Mouse (Mus musculus) embryonic facial prominence, embryonic 13.5 days (tissue): Measurements from ENCODE around the gene Gpsm1. TPM values are rescaled to one million over a fixed set of nuclear protein-coding genes. Genes with fewer than 3 reads are reported as not detected.

Source experiments
- ATAC-seq: fragments of 200-750 bp; cut with Nextera tagmentation; 2 replicates; pipeline ENCODE4 v1.8.0; 2017; ENCODE audit warnings: low read depth; ENCODE audit not compliant: insufficient number of reproducible peaks, insufficient read depth, low FRiP score, low TSS enrichment
- H3K27ac ChIP-seq: fragments of 300-500 bp; sonication (generic); 2 replicates; pipeline ENCODE4 v1.5.1; 2015; ENCODE audit warnings: moderate library complexity, mild to moderate bottlenecking, inconsistent platforms
- H3K27me3 ChIP-seq: fragments of 300-500 bp; sonication (generic); 2 replicates; pipeline ENCODE4 v1.6.1; 2015; ENCODE audit warnings: mild to moderate bottlenecking, inconsistent platforms
- H3K36me3 ChIP-seq: fragments of 300-500 bp; sonication (generic); 2 replicates; pipeline ENCODE4 v1.6.1; 2015; ENCODE audit warnings: mild to moderate bottlenecking, inconsistent platforms
- H3K4me1 ChIP-seq: fragments of 300-500 bp; sonication (generic); 2 replicates; pipeline ENCODE4 v1.6.1; 2015; ENCODE audit warnings: inconsistent platforms
- H3K4me2 ChIP-seq: fragments of 300-500 bp; sonication (generic); 2 replicates; pipeline ENCODE4 v1.6.1; 2015; ENCODE audit warnings: moderate library complexity, mild to moderate bottlenecking, inconsistent platforms
- H3K4me3 ChIP-seq: fragments of 300-500 bp; sonication (generic); 2 replicates; pipeline ENCODE4 v1.5.1; 2015; ENCODE audit warnings: mild to moderate bottlenecking, inconsistent platforms
- H3K9ac ChIP-seq: fragments of 300-500 bp; sonication (generic); 2 replicates; pipeline ENCODE4 v1.6.1; 2015; ENCODE audit warnings: mild to moderate bottlenecking, inconsistent platforms
- H3K9me3 ChIP-seq: fragments of 300-500 bp; sonication (generic); 2 replicates; pipeline ENCODE4 v1.6.1; 2016; ENCODE audit warnings: inconsistent platforms
- WGBS: fragments of 180-500 bp; shearing (Covaris S2); methylation state at CpG from one replicate; pipeline ENCODE4 v1.1.7; 2015; ENCODE audit warnings: mixed read lengths; 5-methylcytosine and 5-hydroxymethylcytosine counted together
- polyA plus RNA-seq: library from polyadenylated mRNA; unstranded; fragments of >200 nt; fragmentation: Nextera tagmentation; extraction: Ambion mirVana; gene quantifications from 2 replicates; pipeline ENCODE4 v1.2.1, GENCODE M21; 2015

Gpsm1 gene
- polyA plus RNA-seq, 1 experiment from 2014 or later, result 57.0 TPM

DNA sequence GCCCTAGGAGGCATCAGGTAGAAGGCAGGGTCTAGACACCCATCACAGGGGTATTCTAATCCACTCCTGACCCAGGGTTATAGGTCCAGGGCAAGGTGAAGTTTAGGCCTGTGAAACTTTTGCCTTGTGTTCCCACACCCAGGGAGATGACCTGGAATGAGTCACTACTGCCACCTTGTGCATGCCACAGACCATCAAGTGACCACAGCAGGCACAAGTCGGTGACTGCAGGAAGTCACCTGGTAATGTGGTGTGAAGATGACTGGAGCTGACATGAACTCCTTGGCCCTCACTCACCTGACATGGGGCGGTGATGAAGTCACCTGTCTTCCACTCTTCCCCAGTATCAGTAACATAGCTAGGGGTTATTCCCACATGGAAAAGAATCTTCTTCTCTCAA, 2.5 kb upstream of the Gpsm1 start:
- no peak for ATAC-seq
- Histone ChIP-seq H3K36me3 (no peaks in the 10 kb centered on the region), H3K9ac (no peak overlapping the region), H3K27ac (0 out of 2 replicates have a peak overlapping the region, but pooled peaks have one; percentile 98), H3K9me3 (no peaks in the 10 kb centered on the region), H3K4me3 (no peak overlapping the region), H3K4me1 (peaks cover 61% of the 10 kb centered on the region), H3K4me2 (no peak overlapping the region), H3K27me3 (no peaks in the 10 kb centered on the region)
- 63% methylated on average over 2 of the region's 2 CpGs for WGBS

DNA sequence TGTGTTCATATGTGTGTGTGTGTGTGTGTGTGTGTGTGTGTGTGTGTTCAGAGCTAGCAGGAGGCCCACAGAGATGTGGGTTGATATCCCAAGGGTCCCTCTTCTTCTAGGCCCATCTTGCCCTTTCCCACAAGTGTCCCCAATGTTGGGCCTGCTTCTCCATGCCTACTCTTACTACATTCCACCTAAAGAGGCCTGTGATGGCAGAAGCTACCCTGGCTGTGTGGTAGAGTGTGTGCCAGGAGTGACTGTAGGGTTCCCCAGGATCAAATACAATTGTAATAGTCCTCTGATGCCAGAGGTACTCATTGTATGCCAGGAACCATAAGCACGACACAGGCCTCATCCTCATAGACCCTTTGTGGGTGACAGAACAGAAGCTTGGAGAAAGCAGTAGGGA, 1.9 kb upstream of the Gpsm1 start:
- Histone ChIP-seq H3K9me3 (no peaks in the 10 kb centered on the region), H3K27ac (peak overlapping the region; percentile 98), H3K27me3 (no peaks in the 10 kb centered on the region), H3K36me3 (0 out of 2 replicates have a peak, but pooled peaks cover 6% of the 10 kb centered on the region), H3K4me1 (peaks cover 66% of the 10 kb centered on the region), H3K9ac (no peak overlapping the region), H3K4me2 (no peak overlapping the region), H3K4me3 (no peak overlapping the region)
- ATAC-seq, result no peak
- WGBS, result 84% methylated on average over 1 of the region's 1 CpGs

DNA sequence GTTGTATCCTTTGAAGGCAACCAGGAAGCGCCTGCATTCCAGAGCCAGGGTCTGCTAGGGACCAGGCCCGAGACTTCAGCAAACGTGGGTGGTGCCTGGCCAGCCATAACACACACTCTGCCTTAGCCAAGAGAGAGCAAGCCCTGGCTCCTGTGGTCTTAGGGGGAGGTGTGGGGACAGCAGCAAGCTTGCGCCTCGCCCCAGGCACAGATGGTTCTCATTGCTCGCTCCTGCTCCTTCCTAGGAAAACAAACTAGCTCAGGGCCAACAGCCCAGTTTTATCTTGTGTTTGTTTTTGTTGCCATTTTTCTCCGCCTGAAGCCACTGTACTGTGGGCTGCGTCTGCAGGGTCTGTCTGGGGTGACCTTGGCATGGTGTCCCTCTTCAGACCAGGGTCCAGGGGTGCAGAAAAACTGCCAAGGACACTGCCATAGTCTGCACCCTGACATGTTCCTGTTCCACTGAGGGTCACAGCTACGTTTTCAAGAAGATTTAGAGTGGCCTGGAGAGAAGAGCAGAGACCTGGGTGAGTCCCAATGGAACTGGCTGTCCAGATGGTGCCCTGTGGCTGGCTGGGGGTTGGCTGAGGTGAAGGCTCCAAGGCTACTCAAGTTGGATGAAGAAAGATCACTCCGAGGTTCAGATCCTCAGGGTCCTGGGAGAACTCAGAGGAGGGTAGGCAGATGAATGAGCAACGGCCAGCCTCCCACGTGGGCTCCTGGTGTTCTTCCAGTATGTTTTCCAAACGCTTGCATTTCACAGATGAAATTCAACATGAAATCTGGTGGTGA, 839 bp upstream of the Gpsm1 start:
- peak overlapping the region; percentile 98 for H3K27ac ChIP-seq
- peak overlapping the region; percentile 97 for H3K4me2 ChIP-seq
- H3K36me3 ChIP-seq, result 0 out of 2 replicates have a peak, but pooled peaks cover 7% of the 10 kb centered on the region
- H3K9me3 ChIP-seq, result no peaks in the 10 kb centered on the region
- H3K4me3 ChIP-seq, result peak overlapping the region; percentile 80
- no peak for ATAC-seq
- H3K9ac ChIP-seq, result peak overlapping the region; percentile 95
- peaks cover 66% of the 10 kb centered on the region for H3K4me1 ChIP-seq
- no peaks in the 10 kb centered on the region for H3K27me3 ChIP-seq
- WGBS, result 19% methylated on average over 13 of the region's 13 CpGs

DNA sequence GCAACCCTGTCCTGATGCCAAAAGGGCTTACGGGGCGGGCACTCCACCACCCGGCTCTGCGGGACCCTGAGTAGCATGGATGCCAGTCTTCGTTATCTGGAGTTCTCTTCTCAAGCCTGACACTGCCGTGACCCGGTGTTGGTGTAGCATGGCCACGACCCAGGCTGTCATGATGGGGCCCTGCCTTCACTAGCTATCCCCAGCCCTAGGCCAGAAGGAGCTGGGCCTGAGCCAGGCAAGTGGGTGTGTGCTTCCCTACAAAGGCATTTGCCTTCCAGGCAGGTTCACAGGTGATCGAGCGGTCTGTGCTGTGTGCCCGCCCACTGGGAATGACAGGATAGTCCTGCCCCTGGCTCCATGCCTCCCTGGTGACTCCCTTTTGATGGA, 603 bp downstream of the Gpsm1 start:
- H3K9ac ChIP-seq, result peak overlapping the region; percentile 95
- H3K27ac ChIP-seq, result peak overlapping the region; percentile 98
- H3K9me3 ChIP-seq, result no peaks in the 10 kb centered on the region
- peaks cover 57% of the 10 kb centered on the region for H3K4me1 ChIP-seq
- H3K4me2 ChIP-seq, result peak overlapping the region; percentile 97
- H3K36me3 ChIP-seq, result 0 out of 2 replicates have a peak, but pooled peaks cover 10% of the 10 kb centered on the region
- WGBS, result 0% methylated on average over 11 of the region's 11 CpGs
- H3K4me3 ChIP-seq, result peak overlapping the region; percentile 80
- ATAC-seq, result peak; percentile 16; the same call in 1 of the 2 replicates
- H3K27me3 ChIP-seq, result no peaks in the 10 kb centered on the region

DNA sequence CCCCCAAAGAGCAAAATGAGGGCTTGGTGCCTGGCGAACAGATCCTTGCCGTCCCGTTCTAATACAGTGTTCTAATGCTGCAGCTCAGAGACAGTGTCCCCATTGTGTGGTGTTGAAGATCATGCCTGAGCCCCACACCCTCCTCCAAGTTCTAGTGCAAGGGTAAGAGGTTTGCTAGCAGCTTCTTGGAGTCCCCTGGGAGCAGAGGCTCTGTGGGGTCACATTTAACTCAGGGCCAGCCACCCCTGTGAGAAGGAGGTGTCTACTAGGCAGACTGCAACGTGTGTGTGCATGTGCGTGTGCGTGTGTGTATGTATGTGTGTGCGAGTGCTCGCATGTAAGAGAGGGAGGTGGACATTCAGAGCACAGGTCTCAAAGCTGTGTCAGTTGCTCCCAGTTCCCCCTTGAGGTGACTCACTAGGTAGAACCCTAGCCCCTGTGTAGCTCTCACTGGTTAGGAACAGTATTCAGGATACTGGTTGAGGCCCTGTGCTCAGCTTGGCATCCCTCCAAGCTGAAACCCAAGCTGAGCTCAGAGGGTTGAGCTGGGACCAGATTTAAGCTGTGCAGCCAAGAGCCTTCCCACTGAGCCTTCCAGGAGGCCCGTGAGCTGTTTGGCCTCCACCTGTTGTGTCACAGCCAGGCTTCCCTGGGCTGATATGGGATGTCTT, 1.4 kb downstream of the Gpsm1 start:
- peak overlapping the region; percentile 80 for H3K4me3 ChIP-seq
- H3K36me3 ChIP-seq, result peaks cover 13% of the 10 kb centered on the region; the same call in 1 of the 2 replicates
- peaks cover 55% of the 10 kb centered on the region for H3K4me1 ChIP-seq
- ATAC-seq, result no peak
- H3K4me2 ChIP-seq, result peak overlapping the region; percentile 97
- 40% methylated on average over 9 of the region's 9 CpGs for WGBS
- H3K27ac ChIP-seq, result peak overlapping the region; percentile 98
- H3K9ac ChIP-seq, result peak overlapping the region; percentile 95
- no peaks in the 10 kb centered on the region for H3K27me3 ChIP-seq
- H3K9me3 ChIP-seq, result no peaks in the 10 kb centered on the region

DNA sequence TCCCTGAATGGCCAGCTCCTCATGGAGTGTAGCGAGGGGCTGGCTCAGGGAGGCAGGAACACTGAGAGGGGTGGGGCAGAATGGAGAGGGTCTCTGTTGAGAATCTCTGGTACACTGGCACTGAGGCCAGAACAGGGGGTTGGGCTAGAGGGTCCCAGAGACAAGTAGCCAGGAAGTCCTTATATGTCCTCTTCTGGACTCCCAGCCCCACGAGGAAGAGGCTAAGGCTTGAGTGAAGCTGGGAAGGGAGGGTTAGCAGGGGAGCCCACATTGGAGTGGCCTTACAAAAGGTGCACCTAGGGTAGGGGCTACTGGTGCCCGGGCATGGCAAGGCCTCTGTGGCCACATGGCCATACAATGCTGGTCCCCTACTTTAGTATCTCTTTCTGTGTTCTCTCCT, 2.1 kb downstream of the Gpsm1 start:
- Histone ChIP-seq H3K4me1 (peaks cover 52% of the 10 kb centered on the region), H3K36me3 (peaks cover 20% of the 10 kb centered on the region), H3K9ac (peak overlapping the region; percentile 95), H3K27ac (peak overlapping the region; percentile 98), H3K9me3 (no peaks in the 10 kb centered on the region), H3K27me3 (no peaks in the 10 kb centered on the region), H3K4me3 (peak overlapping the region; percentile 80), H3K4me2 (peak overlapping the region; percentile 97)
- ATAC-seq, result no peak
- WGBS, result 58% methylated on average over 3 of the region's 3 CpGs

DNA sequence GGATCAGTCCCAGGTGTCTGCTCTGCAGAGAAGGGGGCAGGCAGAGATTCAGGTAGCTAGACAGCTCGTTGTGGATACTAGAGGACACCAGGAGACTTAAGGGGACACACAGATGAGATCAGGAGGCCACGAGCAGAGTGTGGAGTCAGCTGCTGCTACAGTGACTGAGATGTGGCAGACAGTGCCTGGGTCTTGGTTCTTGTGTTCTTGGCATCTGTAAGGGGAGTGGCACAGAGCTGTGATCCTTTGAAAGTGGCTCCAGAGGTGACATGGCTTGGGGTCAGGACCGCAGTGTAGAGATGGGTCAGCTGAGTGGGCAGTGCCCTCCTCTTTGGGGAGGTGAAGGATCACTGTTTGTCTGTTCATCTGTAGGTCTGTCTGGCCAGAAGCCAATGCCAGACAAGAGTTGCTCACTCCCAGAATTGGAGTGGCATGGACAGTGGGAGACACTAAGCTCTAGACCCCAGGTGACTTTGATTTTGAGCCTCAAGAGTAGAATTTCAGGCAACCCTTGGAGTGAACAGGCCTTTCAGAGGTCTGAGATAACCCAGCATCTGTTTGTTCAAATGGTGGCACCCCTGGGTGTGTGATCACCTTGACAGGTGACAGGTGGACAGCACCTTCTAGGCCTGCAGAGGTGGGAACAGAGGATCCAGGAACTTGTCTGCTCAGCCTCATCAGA, 2.8 kb downstream of the Gpsm1 start:
- Histone ChIP-seq H3K27me3 (no peaks in the 10 kb centered on the region), H3K36me3 (peaks cover 28% of the 10 kb centered on the region), H3K27ac (peak overlapping the region; percentile 98; the same call in 1 of the 2 replicates), H3K4me3 (peak overlapping the region; percentile 80; the same call in 1 of the 2 replicates), H3K4me1 (peaks cover 52% of the 10 kb centered on the region), H3K4me2 (peak overlapping the region; percentile 97), H3K9me3 (no peaks in the 10 kb centered on the region), H3K9ac (peak overlapping the region; percentile 95; the same call in 1 of the 2 replicates)
- ATAC-seq, result no peak
- 84% methylated on average over 3 of the region's 3 CpGs for WGBS

DNA sequence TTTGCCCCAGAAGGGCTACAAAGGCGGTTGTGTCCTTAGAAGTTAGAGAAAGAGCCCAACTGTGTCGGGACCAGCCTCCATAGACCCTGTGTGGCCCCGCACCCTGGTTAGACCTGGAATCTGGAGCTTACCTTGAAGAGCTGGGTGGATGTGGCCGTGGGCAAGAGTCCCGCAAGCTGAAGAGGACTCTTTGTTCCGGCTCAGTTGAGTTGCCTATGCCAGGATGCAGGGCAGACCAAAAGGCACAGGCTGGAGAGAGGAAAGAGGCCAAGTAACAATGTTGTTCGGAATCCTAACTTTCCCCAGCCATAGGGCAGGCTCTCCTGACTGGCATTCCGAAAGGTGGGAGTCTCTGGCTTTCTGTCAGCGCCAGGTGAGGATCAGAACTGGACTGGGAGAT, 3.8 kb downstream of the Gpsm1 start:
- Histone ChIP-seq H3K4me2 (0 out of 2 replicates have a peak overlapping the region, but pooled peaks have one; percentile 3), H3K4me3 (no peak overlapping the region), H3K9ac (peak overlapping the region; percentile 44; the same call in 1 of the 2 replicates), H3K36me3 (peaks cover 37% of the 10 kb centered on the region), H3K27ac (no peak overlapping the region), H3K27me3 (no peaks in the 10 kb centered on the region), H3K4me1 (peaks cover 49% of the 10 kb centered on the region), H3K9me3 (no peaks in the 10 kb centered on the region)
- WGBS, result 89% methylated on average over 9 of the region's 9 CpGs
- no peak for ATAC-seq

DNA sequence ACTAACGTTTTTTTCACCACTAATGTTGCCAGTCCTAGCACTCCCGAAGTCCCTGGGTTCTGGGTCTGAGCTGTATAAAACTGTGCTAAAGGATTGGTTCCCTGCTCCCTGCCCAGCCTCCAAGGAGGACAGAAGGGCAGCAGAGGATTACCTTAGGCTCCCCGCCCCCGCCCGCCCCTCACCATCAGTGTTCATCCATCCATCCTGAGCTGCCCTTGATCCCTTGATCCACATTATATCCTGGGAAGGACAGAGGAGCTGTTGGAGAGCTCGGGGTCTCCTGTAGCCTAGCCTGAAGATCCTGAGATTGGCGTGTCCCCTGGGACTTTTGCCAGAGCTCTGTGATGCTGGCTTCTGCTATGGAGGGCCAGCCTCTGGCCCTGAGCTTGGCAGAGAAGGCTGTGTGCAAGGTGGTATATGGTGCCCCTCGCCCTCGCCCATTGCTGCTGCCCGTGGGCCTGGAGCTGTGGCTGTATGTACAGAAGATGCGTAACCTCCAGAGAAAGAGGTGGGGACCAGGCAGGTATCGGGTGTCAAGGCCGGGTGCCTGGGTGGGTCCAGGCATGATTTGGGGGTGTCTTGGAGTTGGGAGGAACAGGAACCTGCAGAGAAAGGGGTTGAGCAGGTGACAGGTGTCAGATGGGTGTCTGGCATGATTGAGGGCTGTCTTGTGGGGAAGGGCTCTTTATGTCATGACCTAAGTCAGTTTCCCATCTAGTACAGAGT, 4.4 kb downstream of the Gpsm1 start:
- H3K4me3 ChIP-seq, result no peak overlapping the region
- H3K4me2 ChIP-seq, result no peak overlapping the region
- H3K9me3 ChIP-seq, result no peaks in the 10 kb centered on the region
- peaks cover 43% of the 10 kb centered on the region for H3K4me1 ChIP-seq
- ATAC-seq, result no peak
- H3K27me3 ChIP-seq, result no peaks in the 10 kb centered on the region
- 86% methylated on average over 13 of the region's 13 CpGs for WGBS
- peak overlapping the region; percentile 44; the same call in 1 of the 2 replicates for H3K9ac ChIP-seq
- no peak overlapping the region for H3K27ac ChIP-seq
- peaks cover 43% of the 10 kb centered on the region for H3K36me3 ChIP-seq

DNA sequence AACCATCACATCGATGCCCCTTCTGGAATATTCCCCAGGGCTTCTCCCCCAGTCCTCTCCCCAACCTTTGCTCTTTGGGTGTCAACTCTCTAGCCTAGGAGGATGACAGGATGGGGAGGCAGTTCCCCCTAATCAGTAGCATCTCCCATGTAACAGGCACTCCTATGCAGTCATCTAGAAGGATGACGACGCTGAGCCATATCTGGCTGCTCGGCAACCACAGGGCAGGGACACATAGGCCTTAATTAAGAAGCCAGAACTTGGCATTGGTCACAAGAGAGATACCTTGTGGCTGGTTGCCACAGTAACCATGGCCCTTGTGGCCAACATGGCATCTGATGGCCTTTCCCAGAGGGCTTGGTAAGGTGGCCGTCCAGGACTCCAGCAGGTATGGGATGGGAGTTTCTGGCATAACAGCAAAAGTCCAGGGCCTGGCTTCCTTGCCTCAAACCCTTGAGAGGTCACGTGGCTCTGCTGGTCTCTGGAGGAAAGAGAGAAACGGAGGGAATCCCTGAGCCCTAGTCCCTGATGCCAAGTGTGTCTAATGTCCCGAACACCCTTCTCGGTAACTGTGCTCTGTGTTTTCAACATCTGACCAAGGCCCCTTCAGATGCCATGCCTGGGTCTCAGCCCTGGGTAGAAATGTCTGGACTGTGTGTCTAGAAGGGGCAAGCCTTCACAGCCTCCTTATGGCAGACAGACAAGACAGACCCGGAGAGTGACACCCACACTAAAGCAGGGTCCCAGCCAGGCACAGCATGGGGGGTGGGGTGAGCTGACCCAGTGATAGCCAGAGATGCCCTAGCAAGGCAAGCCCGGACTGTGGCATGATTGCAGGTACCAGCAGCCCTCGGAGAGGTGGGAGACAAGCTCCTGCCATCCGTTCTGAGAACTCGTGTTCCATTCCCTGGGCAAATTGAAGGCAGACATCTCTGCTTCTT, 5.2 kb downstream of the Gpsm1 start:
- H3K4me2 ChIP-seq, result no peak overlapping the region
- H3K9me3 ChIP-seq, result no peaks in the 10 kb centered on the region
- no peak overlapping the region for H3K4me3 ChIP-seq
- no peak overlapping the region for H3K27ac ChIP-seq
- H3K4me1 ChIP-seq, result peaks cover 38% of the 10 kb centered on the region
- H3K9ac ChIP-seq, result no peak overlapping the region
- no peaks in the 10 kb centered on the region for H3K27me3 ChIP-seq
- no peak for ATAC-seq
- peaks cover 51% of the 10 kb centered on the region for H3K36me3 ChIP-seq
- 84% methylated on average over 14 of the region's 14 CpGs for WGBS
